Mouse (Mus musculus) heart, embryonic 10.5 days (tissue): ENCODE measurements around the gene Irx6. TPM values are rescaled to one million over a fixed set of nuclear protein-coding genes. Genes with fewer than 3 reads are reported as not detected.

Experiments
- polyA plus RNA-seq: library from polyadenylated mRNA; unstranded; fragments of >200 nt; fragmentation: Nextera tagmentation; extraction: Ambion mirVana; gene quantifications from 2 replicates; pipeline ENCODE4 v1.2.1, GENCODE M21; 2016

Irx6 gene
- polyA plus RNA-seq, 1 experiment from 2014 or later, result 2.9 TPM

Other genes starting within 250 kb of the Irx6 start
- 72.3 and 96.5 TPM in 2 replicates for gene Mmp2, start 153.0 kb downstream of the Irx6 start, polyA plus RNA-seq
- gene Lpcat2, start 181.1 kb downstream of the Irx6 start, polyA plus RNA-seq, result 1.4 and 2.8 TPM in 2 replicates
- gene Capns2, start 227.1 kb downstream of the Irx6 start, polyA plus RNA-seq, result 0.26 TPM in 1 of 2 replicates, not detected in the other